Mouse (Mus musculus) embryonic fibroblast, embryonic 13.5 days (primary cell): ENCODE measurements around the gene Aip.

Source experiments
- CTCF ChIP-seq: IDR thresholded peaks from 2 replicates; pipeline ENCODE4 v1.5.1; 2011; ENCODE audit warnings: mild to moderate bottlenecking, control low read depth, low read length, moderate library complexity, borderline replicate concordance; ENCODE audit not compliant: insufficient read depth
- POLR2A ChIP-seq: IDR thresholded peaks from 2 replicates; pipeline ENCODE4 v1.6.1; 2011; ENCODE audit warnings: low read depth, mild to moderate bottlenecking, control low read depth, low read length, moderate library complexity

DNA sequence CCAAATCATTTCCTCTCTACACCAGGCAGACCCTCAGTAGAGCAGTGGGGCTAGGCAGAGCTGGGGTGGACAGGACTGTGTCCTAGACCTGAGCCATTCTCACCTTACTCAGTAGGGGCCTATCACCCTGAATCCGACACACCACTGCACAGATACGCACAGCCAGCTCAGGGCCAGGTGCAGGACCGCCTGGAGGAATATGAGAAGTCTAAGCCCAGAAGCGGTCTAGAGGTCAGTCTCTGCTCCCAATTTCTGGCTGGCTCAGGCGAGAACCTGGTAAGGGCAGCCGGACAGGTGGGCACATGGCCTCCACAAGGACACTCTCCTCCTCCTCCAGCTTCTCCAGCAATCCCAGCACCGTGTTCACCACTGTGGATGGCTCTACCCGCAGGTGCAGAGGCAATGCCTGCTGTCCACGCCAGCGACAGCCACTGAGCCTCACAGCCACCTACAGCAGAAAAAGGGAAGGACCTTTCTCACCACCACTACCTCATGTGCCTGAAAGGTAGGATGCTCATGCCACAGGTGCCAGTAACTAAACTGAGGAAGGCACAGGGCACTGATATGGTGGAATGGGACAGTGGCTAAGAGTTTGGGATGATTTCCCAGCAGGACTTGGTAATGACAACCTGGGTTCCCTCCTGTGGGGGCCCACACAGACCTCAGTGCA is 45.2 kb upstream of the Aip start:
- TF ChIP-seq CTCF (no peak), POLR2A (no peak)
